Mouse (Mus musculus): ENCODE results near the gene Kmt2a. TPM values are rescaled to one million over a fixed set of nuclear protein-coding genes. Genes with fewer than 3 reads are reported as not detected.

Kmt2a gene
- polyA plus RNA-seq, 1 experiment: 31.3 TPM

DNA sequence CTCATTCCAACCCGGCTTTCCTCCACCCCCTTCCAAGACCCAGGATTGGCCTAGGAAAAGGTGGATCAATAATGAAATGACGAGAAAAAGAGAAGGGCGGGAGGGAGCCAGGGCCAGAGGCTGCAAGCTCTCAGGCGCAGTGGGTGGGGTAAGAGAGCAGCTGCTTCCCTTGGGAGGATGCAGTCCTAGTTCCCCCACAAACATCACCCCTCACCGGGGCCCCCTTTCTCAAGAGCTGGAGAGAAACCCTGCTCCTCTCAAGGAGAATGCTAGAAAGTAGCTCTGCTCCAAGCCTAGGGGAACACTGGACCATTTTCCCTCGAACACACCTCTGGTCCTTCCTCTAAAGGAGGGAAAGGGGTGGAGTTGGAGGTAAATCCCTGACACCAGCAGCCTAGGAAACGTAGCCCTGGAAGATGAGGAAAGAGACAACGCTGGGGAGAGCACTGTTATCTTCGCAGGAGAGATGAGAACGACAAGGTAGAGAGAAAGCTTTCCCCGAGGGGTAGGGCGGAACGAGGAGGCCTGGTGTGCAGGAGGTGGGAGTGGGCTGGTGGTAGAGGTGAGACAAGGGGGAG, 1.3 kb downstream of the Kmt2a start:
- WGBS: under 1% methylated on average over 13 of the region's 13 CpGs
- H3K4me1 ChIP-seq (ENCODE audit: control insufficient read depth, insufficient read depth, low read length): peaks cover 19% of the 10 kb centered on the region; the same call in 1 of the 2 replicates
- H3K4me3 ChIP-seq (replicated peaks; ENCODE audit: insufficient read depth, low read depth, low read length): peak overlapping the region; percentile 62
- TF ChIP-seq CTCF (IDR thresholded peaks at IDR 0.05; ENCODE audit: borderline replicate concordance, insufficient read depth, low read depth, low read length) (no peak), POLR2A (IDR thresholded peaks at IDR 0.05; ENCODE audit: borderline replicate concordance, insufficient read depth, low read length) (no peak)
- no peaks in the 10 kb centered on the region for H3K27me3 ChIP-seq (ENCODE audit: control insufficient read depth, insufficient read depth, low read length)
- H3K27ac ChIP-seq (ENCODE audit: insufficient read depth, low read length): no peak overlapping the region
- peak; percentile 32 to 37 for DNase-seq

DNA sequence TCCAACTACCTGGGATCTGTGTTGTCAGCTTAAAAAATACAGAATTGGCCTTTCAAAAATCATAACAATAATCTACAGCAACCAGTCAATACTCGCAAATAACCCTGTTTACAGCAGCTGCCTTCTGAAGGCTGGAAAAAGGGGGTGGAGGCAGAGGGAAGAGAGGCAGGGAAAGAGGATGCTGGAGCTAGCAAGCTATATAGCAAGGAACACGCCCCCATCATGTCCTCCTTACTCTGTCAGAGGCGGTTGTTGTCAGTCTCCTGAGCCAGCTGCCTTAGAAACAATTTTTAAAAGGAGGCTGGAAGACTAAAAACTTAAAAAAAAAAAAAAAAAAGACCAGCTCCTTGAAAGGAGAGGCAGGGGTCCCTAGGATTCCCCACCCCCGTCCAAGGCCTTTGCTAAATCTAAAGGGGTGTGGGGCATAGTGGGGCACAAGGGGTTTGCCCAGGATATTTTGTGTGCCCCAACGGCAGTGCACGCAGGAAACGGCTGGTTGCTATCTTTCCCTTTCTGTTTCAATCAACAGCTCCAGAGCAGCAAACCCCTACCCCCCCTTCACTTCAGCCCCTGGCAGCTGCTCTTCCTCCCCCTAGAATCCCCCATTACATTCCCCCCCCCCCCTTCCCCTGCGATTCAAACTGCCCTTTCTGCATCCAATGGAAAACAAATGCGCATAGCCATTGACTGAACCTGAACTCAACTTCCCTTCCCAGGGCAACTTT, 2.2 kb downstream of the Kmt2a start:
- H3K4me1 ChIP-seq (ENCODE audit: control insufficient read depth, insufficient read depth, low read length): peaks cover 24% of the 10 kb centered on the region; the same call in 1 of the 2 replicates
- WGBS: 5% methylated on average over 9 of the region's 9 CpGs
- H3K27me3 ChIP-seq (ENCODE audit: control insufficient read depth, insufficient read depth, low read length): no peaks in the 10 kb centered on the region
- H3K27ac ChIP-seq (ENCODE audit: insufficient read depth, low read length): no peak overlapping the region
- no peak for DNase-seq
- TF ChIP-seq CTCF (IDR thresholded peaks at IDR 0.05; ENCODE audit: borderline replicate concordance, insufficient read depth, low read depth, low read length) (no peak), POLR2A (IDR thresholded peaks at IDR 0.05; ENCODE audit: borderline replicate concordance, insufficient read depth, low read length) (no peak)
- peak overlapping the region; percentile 62 for H3K4me3 ChIP-seq (replicated peaks; ENCODE audit: insufficient read depth, low read depth, low read length)

DNA sequence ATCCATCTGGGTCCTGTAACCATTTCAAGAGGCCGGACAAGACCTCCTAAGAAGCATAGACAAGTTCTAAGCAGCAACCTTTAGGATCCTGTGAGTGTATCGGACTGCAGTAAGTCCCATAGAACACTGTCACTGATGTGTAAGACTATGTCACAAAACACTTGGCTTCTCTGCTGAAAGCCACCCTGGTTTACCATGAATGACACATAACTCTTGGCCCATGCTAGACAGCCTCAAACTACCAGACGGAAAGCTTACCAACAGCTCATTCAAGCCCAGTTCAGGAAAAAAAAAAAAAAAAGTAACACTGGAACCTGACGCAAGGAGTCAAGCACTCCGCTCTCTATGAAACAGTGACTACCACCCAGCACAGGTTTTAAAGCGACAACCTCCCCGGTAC, 3.4 kb downstream of the Kmt2a start:
- DNase-seq: no peak
- peaks cover 27% of the 10 kb centered on the region; the same call in 1 of the 2 replicates for H3K4me1 ChIP-seq (ENCODE audit: control insufficient read depth, insufficient read depth, low read length)
- TF ChIP-seq CTCF (IDR thresholded peaks at IDR 0.05; ENCODE audit: borderline replicate concordance, insufficient read depth, low read depth, low read length) (no peak), POLR2A (IDR thresholded peaks at IDR 0.05; ENCODE audit: borderline replicate concordance, insufficient read depth, low read length) (no peak)
- H3K27me3 ChIP-seq (ENCODE audit: control insufficient read depth, insufficient read depth, low read length): no peaks in the 10 kb centered on the region
- 46% methylated on average over 7 of the region's 7 CpGs for WGBS
- peak overlapping the region; percentile 22 for H3K4me3 ChIP-seq (replicated peaks; ENCODE audit: insufficient read depth, low read depth, low read length)
- H3K27ac ChIP-seq (ENCODE audit: insufficient read depth, low read length): no peak overlapping the region

GRCm38 (mm10) chr9:44875476-44875875, 5.6 kb downstream of the Kmt2a start:
- peaks cover 35% of the 10 kb centered on the region; the same call in 1 of the 2 replicates for H3K4me1 ChIP-seq (ENCODE audit: control insufficient read depth, insufficient read depth, low read length)
- DNase-seq: no peak
- 0 out of 2 replicates have a peak overlapping the region, but pooled peaks have one; percentile 11 for H3K27ac ChIP-seq (ENCODE audit: insufficient read depth, low read length)
- H3K27me3 ChIP-seq (ENCODE audit: control insufficient read depth, insufficient read depth, low read length): no peaks in the 10 kb centered on the region
- TF ChIP-seq CTCF (IDR thresholded peaks at IDR 0.05; ENCODE audit: borderline replicate concordance, insufficient read depth, low read depth, low read length): no peak
- no peak for TF ChIP-seq POLR2A (IDR thresholded peaks at IDR 0.05; ENCODE audit: borderline replicate concordance, insufficient read depth, low read length)
- WGBS: 15% methylated on average over 7 of the region's 7 CpGs
- H3K4me3 ChIP-seq (replicated peaks; ENCODE audit: insufficient read depth, low read depth, low read length): no peak overlapping the region

DNA sequence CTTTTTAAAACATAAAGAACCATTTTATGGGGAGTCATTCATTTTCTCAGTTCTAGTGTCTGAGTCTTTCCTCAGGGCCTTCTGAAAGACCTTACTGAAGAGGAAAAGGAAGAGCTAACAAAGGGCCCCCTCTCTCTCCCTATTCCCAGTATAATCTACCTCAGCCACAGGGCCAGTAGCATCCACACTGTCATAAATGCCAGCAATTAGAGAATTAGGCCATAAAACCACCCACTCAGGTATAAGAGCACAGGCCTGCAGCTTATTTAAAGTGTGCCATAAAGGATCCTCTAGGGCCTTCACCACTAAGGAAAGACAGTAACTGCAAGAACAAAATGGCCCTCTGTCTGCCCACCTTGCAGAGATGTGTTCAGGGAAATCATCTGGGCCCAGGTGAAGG, 6.9 kb downstream of the Kmt2a start:
- Histone ChIP-seq H3K27ac (ENCODE audit: insufficient read depth, low read length) (no peak overlapping the region), H3K4me3 (replicated peaks; ENCODE audit: insufficient read depth, low read depth, low read length) (no peak overlapping the region), H3K27me3 (ENCODE audit: control insufficient read depth, insufficient read depth, low read length) (no peaks in the 10 kb centered on the region), H3K4me1 (ENCODE audit: control insufficient read depth, insufficient read depth, low read length) (peaks cover 38% of the 10 kb centered on the region)
- no peak for TF ChIP-seq CTCF (IDR thresholded peaks at IDR 0.05; ENCODE audit: borderline replicate concordance, insufficient read depth, low read depth, low read length)
- TF ChIP-seq POLR2A (IDR thresholded peaks at IDR 0.05; ENCODE audit: borderline replicate concordance, insufficient read depth, low read length): no peak
- no peak for DNase-seq

DNA sequence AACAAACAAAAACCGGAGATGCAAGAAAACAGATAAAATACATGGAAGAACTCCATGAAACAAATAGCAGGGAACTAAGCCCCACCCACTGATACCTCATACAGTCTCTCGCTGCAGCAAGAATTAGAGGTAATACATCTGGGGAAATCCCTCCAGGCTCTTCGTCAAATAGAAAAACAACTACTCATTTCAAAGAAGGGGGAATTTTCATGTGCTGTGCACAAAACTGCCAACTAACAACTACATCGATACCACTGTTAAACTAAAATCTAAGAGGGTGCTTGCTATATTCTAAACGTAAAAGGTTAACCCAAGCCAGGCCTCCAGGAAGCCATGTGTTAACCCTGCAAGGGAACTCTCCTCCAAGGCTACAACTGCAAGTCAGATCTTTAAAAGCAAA, 7.4 kb downstream of the Kmt2a start:
- WGBS: 58% methylated on average over 5 of the region's 5 CpGs
- Histone ChIP-seq H3K27ac (ENCODE audit: insufficient read depth, low read length) (no peak overlapping the region), H3K27me3 (ENCODE audit: control insufficient read depth, insufficient read depth, low read length) (no peaks in the 10 kb centered on the region), H3K4me3 (replicated peaks; ENCODE audit: insufficient read depth, low read depth, low read length) (no peak overlapping the region), H3K4me1 (ENCODE audit: control insufficient read depth, insufficient read depth, low read length) (peaks cover 38% of the 10 kb centered on the region)
- no peak for DNase-seq
- no peak for TF ChIP-seq POLR2A (IDR thresholded peaks at IDR 0.05; ENCODE audit: borderline replicate concordance, insufficient read depth, low read length)
- no peak for TF ChIP-seq CTCF (IDR thresholded peaks at IDR 0.05; ENCODE audit: borderline replicate concordance, insufficient read depth, low read depth, low read length)

- TF ChIP-seq POLR2A (IDR thresholded peaks at IDR 0.05; ENCODE audit: borderline replicate concordance, insufficient read depth, low read length) (no peak), CTCF (IDR thresholded peaks at IDR 0.05; ENCODE audit: borderline replicate concordance, insufficient read depth, low read depth, low read length) (no peak)
- Histone ChIP-seq H3K4me3 (replicated peaks; ENCODE audit: insufficient read depth, low read depth, low read length) (no peak overlapping the region), H3K4me1 (ENCODE audit: control insufficient read depth, insufficient read depth, low read length) (peaks cover 23% of the 10 kb centered on the region), H3K27me3 (ENCODE audit: control insufficient read depth, insufficient read depth, low read length) (no peaks in the 10 kb centered on the region), H3K27ac (ENCODE audit: insufficient read depth, low read length) (no peak overlapping the region)
- no peak for DNase-seq
- 66% methylated on average over 13 of the region's 13 CpGs for WGBS
These were observed 12.6 kb downstream of the Kmt2a start for GRCm38 (mm10) chr9:44868336-44869094.

Data from cerebellum, adult 2 months (tissue).